Mouse (Mus musculus): ENCODE measurements at regions not wholly inside any gene's neighbourhood (a gene's known extent, or its start where the extent isn't known, plus 50 kb on each side); places are given as distances from the start of the nearest gene placed in this dataset.

DNA sequence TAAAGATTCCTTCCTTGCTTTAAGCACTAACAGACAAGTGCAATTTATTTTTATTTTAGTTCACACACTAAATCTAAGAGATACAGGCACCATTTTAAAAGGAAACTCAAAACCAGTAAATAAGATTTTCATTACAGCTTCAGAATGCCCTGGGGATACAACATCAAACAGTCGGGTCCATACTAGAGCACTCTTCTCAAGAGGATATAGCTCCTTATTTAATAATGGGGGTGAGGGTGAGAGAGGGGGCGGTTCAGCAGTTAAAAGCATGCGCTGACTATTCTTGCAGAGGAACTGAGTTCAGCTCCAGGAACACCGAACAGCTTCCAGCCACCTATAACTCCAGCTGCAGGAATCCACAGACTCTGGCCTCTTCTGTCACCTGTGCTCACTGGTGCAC is 164.2 kb downstream of the Twistnb start:
- no peak for TF ChIP-seq CTCF (conservative IDR thresholded peaks at IDR 0.05; ENCODE audit: low read length)
- no peak for TF ChIP-seq POU5F1 (IDR thresholded peaks at IDR 0.05; ENCODE audit: borderline replicate concordance, low read length)
- no peak for TF ChIP-seq NANOG (IDR thresholded peaks at IDR 0.05; ENCODE audit: borderline replicate concordance, low read length)

Data from E14TG2a.4 (cell line).